Mouse (Mus musculus): ENCODE results near the gene Epha8. TPM values are rescaled to one million over a fixed set of nuclear protein-coding genes. Genes with fewer than 3 reads are reported as not detected.

Gene Epha8
- polyA plus RNA-seq, 1 experiment, result 0.15 TPM

GRCm38 (mm10) chr4:136918834-136919233 is 37.8 kb downstream of the Epha8 start:
- Histone ChIP-seq H3K4me3 (ENCODE audit: low read depth, low read length) (no peak overlapping the region), H3K4me1 (ENCODE audit: control insufficient read depth, insufficient read depth, insufficient read length, low read length) (no peaks in the 10 kb centered on the region), H3K27ac (ENCODE audit: insufficient read depth, low read depth, low read length) (no peak overlapping the region), H3K27me3 (ENCODE audit: control insufficient read depth, insufficient read depth, low read length) (no peaks in the 10 kb centered on the region), H3K36me3 (ENCODE audit: control insufficient read depth, insufficient read depth, low read length) (no peaks in the 10 kb centered on the region)
- 84% methylated on average over 8 of the region's 8 CpGs for WGBS
- no peak for TF ChIP-seq CTCF (IDR thresholded peaks at IDR 0.05; ENCODE audit: extremely low read depth, insufficient read length, insufficient replicate concordance, low read depth, low read length)

GRCm38 (mm10) chr4:136917165-136917524 is 39.5 kb downstream of the Epha8 start:
- TF ChIP-seq POLR2A (IDR thresholded peaks at IDR 0.05; ENCODE audit: low read depth, low read length), result no peak
- no peak for TF ChIP-seq CTCF (IDR thresholded peaks at IDR 0.05; ENCODE audit: extremely low read depth, insufficient read length, insufficient replicate concordance, low read depth, low read length)
- WGBS, result 51% methylated on average over 7 of the region's 7 CpGs
- Histone ChIP-seq H3K36me3 (ENCODE audit: control insufficient read depth, insufficient read depth, low read length) (no peaks in the 10 kb centered on the region), H3K4me3 (ENCODE audit: low read depth, low read length) (no peak overlapping the region), H3K27me3 (ENCODE audit: control insufficient read depth, insufficient read depth, low read length) (no peaks in the 10 kb centered on the region), H3K4me1 (ENCODE audit: control insufficient read depth, insufficient read depth, insufficient read length, low read length) (no peaks in the 10 kb centered on the region), H3K27ac (ENCODE audit: insufficient read depth, low read depth, low read length) (no peak overlapping the region)

- Histone ChIP-seq H3K27ac (ENCODE audit: insufficient read depth, low read depth, low read length) (no peak overlapping the region), H3K36me3 (ENCODE audit: control insufficient read depth, insufficient read depth, low read length) (no peaks in the 10 kb centered on the region), H3K4me3 (ENCODE audit: low read depth, low read length) (no peak overlapping the region), H3K27me3 (ENCODE audit: control insufficient read depth, insufficient read depth, low read length) (no peaks in the 10 kb centered on the region), H3K4me1 (ENCODE audit: control insufficient read depth, insufficient read depth, insufficient read length, low read length) (no peaks in the 10 kb centered on the region)
- TF ChIP-seq POLR2A (IDR thresholded peaks at IDR 0.05; ENCODE audit: low read depth, low read length), result no peak
- TF ChIP-seq CTCF (IDR thresholded peaks at IDR 0.05; ENCODE audit: extremely low read depth, insufficient read length, insufficient replicate concordance, low read depth, low read length), result no peak
- 73% methylated on average over 20 of the region's 20 CpGs for WGBS
Measured at GRCm38 (mm10) chr4:136916359-136917164, 40.1 kb downstream of the Epha8 start.

- Histone ChIP-seq H3K36me3 (ENCODE audit: control insufficient read depth, insufficient read depth, low read length) (no peaks in the 10 kb centered on the region), H3K27me3 (ENCODE audit: control insufficient read depth, insufficient read depth, low read length) (no peaks in the 10 kb centered on the region), H3K27ac (ENCODE audit: insufficient read depth, low read depth, low read length) (no peak overlapping the region), H3K4me3 (ENCODE audit: low read depth, low read length) (no peak overlapping the region), H3K4me1 (ENCODE audit: control insufficient read depth, insufficient read depth, insufficient read length, low read length) (no peaks in the 10 kb centered on the region)
- WGBS, result 27% methylated on average over 9 of the region's 9 CpGs
- TF ChIP-seq CTCF (IDR thresholded peaks at IDR 0.05; ENCODE audit: extremely low read depth, insufficient read length, insufficient replicate concordance, low read depth, low read length) (no peak), POLR2A (IDR thresholded peaks at IDR 0.05; ENCODE audit: low read depth, low read length) (no peak)
Measured at GRCm38 (mm10) chr4:136912841-136913240, 43.8 kb downstream of the Epha8 start.

GRCm38 (mm10) chr4:136911804-136912203 is 44.8 kb downstream of the Epha8 start:
- Histone ChIP-seq H3K4me3 (ENCODE audit: low read depth, low read length) (no peak overlapping the region), H3K27ac (ENCODE audit: insufficient read depth, low read depth, low read length) (no peak overlapping the region), H3K36me3 (ENCODE audit: control insufficient read depth, insufficient read depth, low read length) (no peaks in the 10 kb centered on the region), H3K27me3 (ENCODE audit: control insufficient read depth, insufficient read depth, low read length) (no peaks in the 10 kb centered on the region), H3K4me1 (ENCODE audit: control insufficient read depth, insufficient read depth, insufficient read length, low read length) (no peaks in the 10 kb centered on the region)
- WGBS, result 42% methylated on average over 9 of the region's 9 CpGs
- TF ChIP-seq POLR2A (IDR thresholded peaks at IDR 0.05; ENCODE audit: low read depth, low read length) (no peak), CTCF (IDR thresholded peaks at IDR 0.05; ENCODE audit: extremely low read depth, insufficient read length, insufficient replicate concordance, low read depth, low read length) (no peak)

- H3K27ac ChIP-seq (ENCODE audit: insufficient read depth, low read depth, low read length), result no peak overlapping the region
- TF ChIP-seq CTCF (IDR thresholded peaks at IDR 0.05; ENCODE audit: extremely low read depth, insufficient read length, insufficient replicate concordance, low read depth, low read length) (no peak), POLR2A (IDR thresholded peaks at IDR 0.05; ENCODE audit: low read depth, low read length) (no peak)
- no peak overlapping the region for H3K4me3 ChIP-seq (ENCODE audit: low read depth, low read length)
- no peaks in the 10 kb centered on the region for H3K36me3 ChIP-seq (ENCODE audit: control insufficient read depth, insufficient read depth, low read length)
- WGBS, result 20% methylated on average over 17 of the region's 17 CpGs
- no peaks in the 10 kb centered on the region for H3K4me1 ChIP-seq (ENCODE audit: control insufficient read depth, insufficient read depth, insufficient read length, low read length)
- H3K27me3 ChIP-seq (ENCODE audit: control insufficient read depth, insufficient read depth, low read length), result no peaks in the 10 kb centered on the region
Measured at GRCm38 (mm10) chr4:136911211-136911646, 45.4 kb downstream of the Epha8 start.

- Histone ChIP-seq H3K36me3 (ENCODE audit: control insufficient read depth, insufficient read depth, low read length) (no peaks in the 10 kb centered on the region), H3K27ac (ENCODE audit: insufficient read depth, low read depth, low read length) (no peak overlapping the region), H3K4me1 (ENCODE audit: control insufficient read depth, insufficient read depth, insufficient read length, low read length) (no peaks in the 10 kb centered on the region), H3K4me3 (ENCODE audit: low read depth, low read length) (no peak overlapping the region), H3K27me3 (ENCODE audit: control insufficient read depth, insufficient read depth, low read length) (peaks cover 13% of the 10 kb centered on the region)
- TF ChIP-seq POLR2A (IDR thresholded peaks at IDR 0.05; ENCODE audit: low read depth, low read length) (no peak), CTCF (IDR thresholded peaks at IDR 0.05; ENCODE audit: extremely low read depth, insufficient read length, insufficient replicate concordance, low read depth, low read length) (no peak)
Measured at GRCm38 (mm10) chr4:136907809-136908208, 48.8 kb downstream of the Epha8 start.

Measured in small intestine, adult 2 months (tissue).